Mouse (Mus musculus) thymus, adult 2 months (tissue): Measurements from ENCODE around the gene Slc25a38.

Experiments
- CTCF ChIP-seq: fragments of 200-500 bp; IDR thresholded peaks from 2 replicates; pipeline ENCODE4 v1.5.1; 2012; ENCODE audit warnings: mild to moderate bottlenecking, control low read depth, low read length, moderate library complexity, borderline replicate concordance; ENCODE audit not compliant: control insufficient read depth, poor library complexity, insufficient read depth; ENCODE audit errors: extremely low read depth
- POLR2A ChIP-seq: fragments of 200-500 bp; IDR thresholded peaks from 2 replicates; pipeline ENCODE4 v1.6.1; 2012; ENCODE audit warnings: mild to moderate bottlenecking, low read length, control low read depth, moderate library complexity; ENCODE audit not compliant: control insufficient read depth, poor library complexity, insufficient read depth; ENCODE audit errors: extremely low read depth

DNA sequence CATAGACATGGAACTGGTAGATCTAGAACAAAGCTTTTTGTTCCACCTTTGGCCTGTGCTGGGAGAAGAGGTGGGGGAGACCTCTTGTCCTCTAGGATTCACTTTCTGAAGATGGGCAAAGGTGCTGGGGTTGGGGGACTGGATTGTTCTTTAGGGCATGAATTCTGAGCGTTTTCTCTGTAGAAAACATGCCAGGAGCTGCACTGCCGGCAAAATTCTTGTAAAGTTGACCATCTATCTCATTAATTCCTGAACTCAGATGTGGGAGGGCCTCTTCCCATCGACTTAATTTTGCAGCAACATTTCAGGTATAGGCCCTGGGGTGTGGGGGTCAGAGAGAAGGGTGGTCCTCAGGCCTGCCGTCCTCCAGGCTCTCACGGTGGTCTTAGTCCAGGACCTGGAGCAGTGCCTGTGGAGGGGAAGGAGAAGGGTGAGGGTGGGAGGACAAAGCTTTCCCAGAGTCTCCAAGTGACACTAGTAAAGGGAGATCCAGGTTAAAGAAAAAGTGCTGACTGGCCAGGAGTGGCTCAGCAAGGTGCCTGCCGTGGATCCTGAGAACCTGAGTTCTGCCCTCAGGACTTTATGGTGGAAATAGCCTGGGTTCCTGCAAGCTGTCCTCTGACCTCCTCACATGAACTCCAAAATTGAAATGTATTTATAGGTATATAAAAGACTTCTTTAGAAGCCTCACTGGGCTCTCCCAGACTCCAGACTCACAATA, 23.7 kb downstream of the Slc25a38 start:
- TF ChIP-seq POLR2A (no peak), CTCF (no peak)
